Mouse (Mus musculus): ENCODE results near the gene Mecr. TPM values are rescaled to one million over a fixed set of nuclear protein-coding genes. Genes with fewer than 3 reads are reported as not detected.

Gene Mecr
- total RNA-seq, 1 experiment from 2014 or later: 11.1 TPM

DNA sequence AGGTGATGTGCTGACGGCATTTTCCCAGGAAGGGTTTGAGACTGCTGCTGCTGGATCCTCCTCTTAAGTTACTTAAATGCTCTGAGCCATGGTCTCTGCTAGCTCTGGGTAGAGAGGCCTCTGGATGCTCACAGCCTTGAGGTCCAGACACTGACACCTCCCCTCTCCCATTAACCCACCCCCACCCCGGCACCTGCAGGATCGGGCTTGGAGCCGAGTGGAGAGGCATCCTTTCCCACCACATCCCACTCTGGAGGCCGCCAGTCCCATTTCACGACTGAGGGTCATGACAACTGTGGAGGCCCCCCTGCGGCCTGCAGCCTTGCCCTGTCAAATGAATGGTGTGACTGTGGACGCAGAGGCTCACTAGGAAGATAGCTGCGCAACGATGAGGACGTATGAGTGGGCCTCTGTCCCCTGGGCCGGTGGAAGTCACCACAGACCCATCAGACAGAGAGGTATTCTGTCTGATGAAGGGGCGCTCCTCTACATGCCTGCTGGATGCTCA lies 72.6 kb downstream of the Mecr start:
- ATAC-seq (replicated peaks; ENCODE audit: insufficient number of reproducible peaks, low FRiP score, low TSS enrichment, poor library complexity, severe bottlenecking): no peak

DNA sequence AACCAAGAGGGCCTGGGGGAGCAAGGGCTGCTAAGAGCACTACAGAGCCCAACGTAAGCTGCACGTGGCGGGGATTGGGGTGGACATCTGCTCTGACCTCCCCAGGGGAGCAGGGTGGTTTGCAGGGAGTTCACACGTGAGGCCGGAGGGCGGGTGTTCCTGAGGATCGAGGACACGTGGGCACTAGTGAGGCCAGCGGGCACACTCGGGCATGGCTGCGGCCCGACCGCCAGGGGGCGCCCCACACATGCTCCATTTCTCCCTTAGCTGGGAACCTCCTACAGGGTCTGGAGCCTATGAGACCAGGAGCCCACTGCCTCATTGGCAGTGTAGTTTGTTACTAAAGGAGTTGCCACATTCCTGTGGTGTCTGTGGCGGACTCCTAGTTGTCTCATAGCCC lies 73.2 kb downstream of the Mecr start:
- ATAC-seq (replicated peaks; ENCODE audit: insufficient number of reproducible peaks, low FRiP score, low TSS enrichment, poor library complexity, severe bottlenecking): peak; percentile 60

- ATAC-seq (replicated peaks; ENCODE audit: insufficient number of reproducible peaks, low FRiP score, low TSS enrichment, poor library complexity, severe bottlenecking): no peak
These were observed 73.8 kb downstream of the Mecr start for GRCm38 (mm10) chr4:131917010-131917555.

Other genes starting within 250 kb of the Mecr start
- not detected in 3 replicates for gene Ptpru, start 5.2 kb upstream of the Mecr start, total RNA-seq (2017)
- 49.3 to 72.8 TPM (median 58.3 TPM) in 3 replicates for gene Srsf4, start 30.1 kb downstream of the Mecr start, total RNA-seq (2017)
- 0.39 TPM in 1 of 3 replicates, not detected in the others for gene Tmem200b, start 78.3 kb downstream of the Mecr start, total RNA-seq (2017)
- 0.19 to 2.2 TPM (median 0.85 TPM) in 3 replicates for gene Gm10300, start 231.2 kb downstream of the Mecr start, total RNA-seq (2017)
- gene Epb41, start 231.9 kb downstream of the Mecr start, total RNA-seq (2017): 92.6 to 112 TPM (median 98.1 TPM) in 3 replicates

Measured in monocyte, adult 5-6 weeks (primary cell).